Mouse (Mus musculus) testis, adult 2 months (tissue): ENCODE measurements at regions not wholly inside any gene's neighbourhood (a gene's known extent, or its start where the extent isn't known, plus 50 kb on each side); places are given as distances from the start of the nearest gene placed in this dataset.

Experiments used
- H3K27ac ChIP-seq: fragments of 200-500 bp; 2 replicates; pipeline ENCODE4 v1.5.1; 2012; ENCODE audit warnings: low read depth, low read length; ENCODE audit not compliant: control insufficient read depth, insufficient read depth
- H3K27me3 ChIP-seq: fragments of 200-500 bp; 2 replicates; pipeline ENCODE4 v1.6.1; 2012; ENCODE audit warnings: mild to moderate bottlenecking, low read length, moderate library complexity; ENCODE audit not compliant: control insufficient read depth, insufficient read depth
- H3K36me3 ChIP-seq: fragments of 200-500 bp; 2 replicates; pipeline ENCODE4 v1.6.1; 2012; ENCODE audit warnings: mild to moderate bottlenecking, low read length; ENCODE audit not compliant: control insufficient read depth, insufficient read depth
- H3K4me1 ChIP-seq: fragments of 200-500 bp; 2 replicates; pipeline ENCODE4 v1.6.1; 2012; ENCODE audit warnings: low read length; ENCODE audit not compliant: control insufficient read depth, insufficient read depth
- H3K4me3 ChIP-seq: fragments of 200-500 bp; 2 replicates; pipeline ENCODE4 v1.5.1; 2012; ENCODE audit warnings: low read depth, mild to moderate bottlenecking, low read length, moderate library complexity, mixed read lengths; ENCODE audit not compliant: control insufficient read depth
- CTCF ChIP-seq: fragments of 200-500 bp; IDR thresholded peaks from 2 replicates; pipeline ENCODE4 v1.5.1; 2012; ENCODE audit warnings: low read depth, mild to moderate bottlenecking, inconsistent platforms, low read length, moderate library complexity; ENCODE audit not compliant: control insufficient read depth, insufficient read depth, insufficient replicate concordance
- POLR2A ChIP-seq: fragments of 200-500 bp; IDR thresholded peaks from 2 replicates; pipeline ENCODE4 v1.6.1; 2012; ENCODE audit warnings: low read depth, mild to moderate bottlenecking, inconsistent platforms, low read length, moderate library complexity; ENCODE audit not compliant: control insufficient read depth

GRCm38 (mm10) chr12:10160837-10161236 is 208.9 kb upstream of the Nt5c1b start:
- no peaks in the 10 kb centered on the region for H3K4me1 ChIP-seq
- no peaks in the 10 kb centered on the region for H3K27me3 ChIP-seq
- no peak overlapping the region for H3K4me3 ChIP-seq
- H3K36me3 ChIP-seq: no peaks in the 10 kb centered on the region
- H3K27ac ChIP-seq: no peak overlapping the region
- TF ChIP-seq CTCF: no peak

GRCm38 (mm10) chr12:10168042-10168441 is 201.7 kb upstream of the Nt5c1b start:
- H3K36me3 ChIP-seq: no peaks in the 10 kb centered on the region
- no peaks in the 10 kb centered on the region for H3K27me3 ChIP-seq
- no peaks in the 10 kb centered on the region for H3K4me1 ChIP-seq
- TF ChIP-seq POLR2A (no peak), CTCF (no peak)
- no peak overlapping the region for H3K27ac ChIP-seq
- no peak overlapping the region for H3K4me3 ChIP-seq

- H3K4me3 ChIP-seq: no peak overlapping the region
- no peaks in the 10 kb centered on the region for H3K36me3 ChIP-seq
- TF ChIP-seq CTCF (no peak), POLR2A (no peak)
- H3K27ac ChIP-seq: no peak overlapping the region
- no peaks in the 10 kb centered on the region for H3K4me1 ChIP-seq
- no peaks in the 10 kb centered on the region for H3K27me3 ChIP-seq
Measured at GRCm38 (mm10) chr12:10168581-10168980, 201.2 kb upstream of the Nt5c1b start.

DNA sequence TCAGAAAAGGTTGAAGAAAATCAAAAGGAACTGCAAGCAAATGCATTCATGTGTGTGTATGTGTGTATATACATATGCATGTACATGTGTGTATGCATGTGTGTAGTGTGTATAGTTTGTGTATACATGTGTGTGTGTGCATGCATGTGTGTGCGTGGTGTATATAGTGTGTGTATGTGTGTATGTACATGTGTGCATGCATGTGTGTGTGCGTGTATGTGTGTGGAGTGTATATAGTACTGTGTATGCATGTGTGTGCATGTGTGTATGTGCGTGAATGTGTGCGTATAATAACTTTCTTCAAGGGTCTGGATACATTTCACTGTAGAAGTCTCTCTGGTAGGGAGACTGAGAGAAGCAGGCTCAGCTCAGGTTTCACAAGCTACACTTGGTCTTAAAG is 191.1 kb upstream of the Nt5c1b start:
- Histone ChIP-seq H3K4me3 (no peak overlapping the region), H3K36me3 (no peaks in the 10 kb centered on the region), H3K27me3 (no peaks in the 10 kb centered on the region), H3K4me1 (no peaks in the 10 kb centered on the region), H3K27ac (no peak overlapping the region)
- TF ChIP-seq POLR2A: no peak
- no peak for TF ChIP-seq CTCF

DNA sequence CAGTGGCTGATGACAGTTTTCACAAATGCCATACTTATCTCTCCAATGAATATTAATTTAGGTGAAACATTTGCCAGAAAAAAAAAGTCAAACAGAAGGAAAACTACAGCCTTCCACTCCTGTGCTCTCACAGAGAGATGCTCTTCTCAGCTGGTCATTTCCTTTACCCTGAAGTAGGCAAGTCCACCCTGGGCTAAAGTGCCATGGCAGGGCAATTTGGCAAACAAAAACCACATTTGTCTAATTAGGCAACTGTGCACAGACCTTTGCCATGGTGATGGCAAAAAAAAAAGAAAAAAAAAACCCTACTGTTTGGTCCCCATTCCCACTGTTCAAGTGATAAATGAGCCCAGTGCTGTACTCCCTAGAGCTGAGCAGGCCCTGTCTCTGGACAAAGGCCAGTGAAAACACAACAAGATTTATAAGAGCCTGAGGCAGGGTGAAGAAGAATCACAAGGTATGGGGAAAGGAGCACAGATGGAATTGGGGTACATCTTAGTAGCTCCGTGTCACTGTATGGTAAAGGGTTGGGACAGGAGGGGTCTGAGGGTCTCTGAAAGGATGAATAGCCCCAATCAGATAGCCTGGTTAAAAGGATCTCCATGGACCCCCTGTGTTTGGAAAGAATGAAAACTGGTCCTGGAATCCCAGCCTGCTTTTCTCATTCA is 190.5 kb upstream of the Nt5c1b start:
- H3K27me3 ChIP-seq: no peaks in the 10 kb centered on the region
- H3K4me3 ChIP-seq: no peak overlapping the region
- TF ChIP-seq CTCF: no peak
- TF ChIP-seq POLR2A: no peak
- H3K4me1 ChIP-seq: no peaks in the 10 kb centered on the region
- H3K36me3 ChIP-seq: no peaks in the 10 kb centered on the region
- H3K27ac ChIP-seq: no peak overlapping the region

DNA sequence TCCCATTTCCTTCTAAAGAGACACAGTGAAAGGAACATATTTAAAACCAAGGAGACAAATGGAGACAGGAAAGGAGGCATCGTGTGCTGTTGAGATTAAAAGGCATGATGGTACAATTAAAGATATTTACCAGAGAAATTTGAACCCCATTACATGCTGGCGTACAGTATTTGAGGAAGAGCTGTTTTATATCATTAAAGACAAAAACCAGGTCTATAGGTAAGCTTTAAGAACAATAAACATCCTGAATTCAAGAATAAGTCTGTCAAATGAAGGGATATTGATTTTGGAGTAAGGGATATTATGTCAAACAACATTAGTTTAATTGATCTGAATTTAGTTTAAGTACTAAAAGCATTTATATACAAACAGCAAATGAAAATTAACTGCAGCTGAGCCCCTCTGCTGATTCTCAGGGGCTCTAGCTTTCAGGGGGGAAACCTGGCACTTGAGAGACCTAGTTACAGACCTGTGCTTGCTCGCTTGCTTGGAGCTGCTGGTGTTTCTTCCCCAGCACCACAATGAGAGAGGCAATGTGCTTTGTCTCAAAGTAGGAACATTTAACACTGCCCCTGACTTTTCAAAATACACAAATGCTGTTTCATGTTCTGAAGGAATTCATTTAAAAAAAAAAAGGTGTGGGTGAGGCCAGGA is 189.8 kb upstream of the Nt5c1b start:
- Histone ChIP-seq H3K4me3 (no peak overlapping the region), H3K4me1 (no peaks in the 10 kb centered on the region), H3K27ac (no peak overlapping the region), H3K27me3 (no peaks in the 10 kb centered on the region), H3K36me3 (no peaks in the 10 kb centered on the region)
- TF ChIP-seq POLR2A (no peak), CTCF (no peak)

- Histone ChIP-seq H3K4me3 (no peak overlapping the region), H3K4me1 (no peaks in the 10 kb centered on the region), H3K36me3 (no peaks in the 10 kb centered on the region), H3K27ac (no peak overlapping the region), H3K27me3 (no peaks in the 10 kb centered on the region)
- no peak for TF ChIP-seq CTCF
- no peak for TF ChIP-seq POLR2A
Measured at GRCm38 (mm10) chr12:10182589-10182988, 187.2 kb upstream of the Nt5c1b start.
